Mouse (Mus musculus) neural tube, embryonic 14.5 days (tissue): ENCODE measurements at regions not wholly inside any gene's neighbourhood (a gene's known extent, or its start where the extent isn't known, plus 50 kb on each side); places are given as distances from the start of the nearest gene placed in this dataset.

Experiments
- ATAC-seq: fragments of 200-750 bp; cut with Nextera tagmentation; 2 replicates; pipeline ENCODE4 v1.8.0; 2017; ENCODE audit warnings: low read depth, mild to moderate bottlenecking, moderate TSS enrichment, moderate library complexity
- H3K27ac ChIP-seq: fragments of 300-500 bp; sonication (generic); 2 replicates; pipeline ENCODE4 v1.5.1; 2014; ENCODE audit warnings: low read depth, mild to moderate bottlenecking, control low read depth, low read length, moderate library complexity, mixed read lengths
- H3K27me3 ChIP-seq: fragments of 300-500 bp; sonication (generic); 2 replicates; pipeline ENCODE4 v1.6.1; 2014; ENCODE audit warnings: low read length; ENCODE audit not compliant: control insufficient read depth, insufficient read depth
- H3K36me3 ChIP-seq: fragments of 300-500 bp; sonication (generic); 2 replicates; pipeline ENCODE4 v1.6.1; 2014; ENCODE audit warnings: low read length, mixed read lengths; ENCODE audit not compliant: control insufficient read depth, insufficient read depth
- H3K4me1 ChIP-seq: fragments of 300-500 bp; sonication (generic); 2 replicates; pipeline ENCODE4 v1.6.1; 2014; ENCODE audit warnings: low read length; ENCODE audit not compliant: control insufficient read depth, insufficient read depth
- H3K4me2 ChIP-seq: fragments of 300-500 bp; sonication (generic); 2 replicates; pipeline ENCODE4 v1.6.1; 2014; ENCODE audit warnings: mild to moderate bottlenecking, low read depth, low read length, control low read depth
- H3K4me3 ChIP-seq: fragments of 300-500 bp; sonication (generic); 2 replicates; pipeline ENCODE4 v1.5.1; 2014; ENCODE audit warnings: low read depth, low read length, control low read depth, mixed read lengths
- H3K9ac ChIP-seq: fragments of 300-500 bp; sonication (generic); replicated peaks from 2 replicates; pipeline ENCODE4 v1.6.1; 2014; ENCODE audit warnings: low read depth, mild to moderate bottlenecking, control low read depth, low read length, mixed read lengths
- H3K9me3 ChIP-seq: fragments of 300-500 bp; sonication (generic); 2 replicates; pipeline ENCODE4 v1.6.1; 2016; ENCODE audit warnings: low read length; ENCODE audit not compliant: control insufficient read depth
- WGBS: fragments of 180-500 bp; shearing (Covaris S2); extraction: QIAGEN DNeasy Blood & Tissue Kit; methylation state at CpG from one replicate; pipeline ENCODE4 v1.1.7; 2014; 5-methylcytosine and 5-hydroxymethylcytosine counted together

GRCm38 (mm10) chr11:113113220-113113817 is 331.3 kb downstream of the Sox9 start:
- H3K4me3 ChIP-seq, result no peak overlapping the region
- no peak overlapping the region for H3K27ac ChIP-seq
- H3K36me3 ChIP-seq, result no peaks in the 10 kb centered on the region
- no peak for ATAC-seq
- H3K4me2 ChIP-seq, result no peak overlapping the region
- 88% methylated on average over 6 of the region's 6 CpGs for WGBS
- H3K9me3 ChIP-seq, result no peaks in the 10 kb centered on the region
- H3K27me3 ChIP-seq, result no peaks in the 10 kb centered on the region
- H3K4me1 ChIP-seq, result no peaks in the 10 kb centered on the region
- no peak overlapping the region for H3K9ac ChIP-seq

GRCm38 (mm10) chr11:113117179-113117898 is 335.3 kb downstream of the Sox9 start:
- 85% methylated on average over 9 of the region's 9 CpGs for WGBS
- Histone ChIP-seq H3K36me3 (no peaks in the 10 kb centered on the region), H3K4me2 (no peak overlapping the region), H3K9me3 (no peaks in the 10 kb centered on the region), H3K27ac (no peak overlapping the region), H3K27me3 (no peaks in the 10 kb centered on the region), H3K4me3 (no peak overlapping the region), H3K9ac (no peak overlapping the region), H3K4me1 (peaks cover 17% of the 10 kb centered on the region)
- ATAC-seq, result no peak

GRCm38 (mm10) chr11:113120570-113120969 is 338.5 kb downstream of the Sox9 start:
- no peaks in the 10 kb centered on the region for H3K36me3 ChIP-seq
- no peaks in the 10 kb centered on the region for H3K9me3 ChIP-seq
- no peaks in the 10 kb centered on the region for H3K27me3 ChIP-seq
- no peak overlapping the region for H3K9ac ChIP-seq
- peaks cover 22% of the 10 kb centered on the region for H3K4me1 ChIP-seq
- no peak overlapping the region for H3K4me3 ChIP-seq
- ATAC-seq, result no peak
- H3K4me2 ChIP-seq, result no peak overlapping the region
- no peak overlapping the region for H3K27ac ChIP-seq
- 19% methylated on average over 6 of the region's 6 CpGs for WGBS

- WGBS, result 41% methylated on average over 12 of the region's 12 CpGs
- H3K27ac ChIP-seq, result no peak overlapping the region
- ATAC-seq, result no peak; the same call in 1 of the 2 replicates
Observed at GRCm38 (mm10) chr11:113121307-113121706, 339.3 kb downstream of the Sox9 start.

GRCm38 (mm10) chr11:113122137-113122536 is 340.1 kb downstream of the Sox9 start:
- H3K27me3 ChIP-seq, result no peaks in the 10 kb centered on the region
- no peaks in the 10 kb centered on the region for H3K9me3 ChIP-seq
- H3K4me3 ChIP-seq, result no peak overlapping the region
- H3K9ac ChIP-seq, result no peak overlapping the region
- H3K4me1 ChIP-seq, result peaks cover 22% of the 10 kb centered on the region
- no peaks in the 10 kb centered on the region for H3K36me3 ChIP-seq
- no peak for ATAC-seq
- no peak overlapping the region for H3K4me2 ChIP-seq
- 60% methylated on average over 9 of the region's 9 CpGs for WGBS
- H3K27ac ChIP-seq, result no peak overlapping the region

More at GRCm38 (mm10) chr11:113121307-113121706, 339.3 kb downstream of the Sox9 start:
- Histone ChIP-seq H3K9me3 (no peaks in the 10 kb centered on the region), H3K4me3 (no peak overlapping the region), H3K9ac (no peak overlapping the region), H3K36me3 (no peaks in the 10 kb centered on the region), H3K27me3 (no peaks in the 10 kb centered on the region), H3K4me1 (peaks cover 22% of the 10 kb centered on the region), H3K4me2 (no peak overlapping the region)

- Histone ChIP-seq H3K4me2 (no peak overlapping the region), H3K27ac (no peak overlapping the region), H3K27me3 (no peaks in the 10 kb centered on the region), H3K9ac (no peak overlapping the region), H3K4me1 (peaks cover 22% of the 10 kb centered on the region), H3K36me3 (no peaks in the 10 kb centered on the region), H3K4me3 (no peak overlapping the region), H3K9me3 (no peaks in the 10 kb centered on the region)
- ATAC-seq, result no peak; the same call in 1 of the 2 replicates
- 51% methylated on average over 2 of the region's 2 CpGs for WGBS
Observed at GRCm38 (mm10) chr11:113122964-113123363, 340.9 kb downstream of the Sox9 start.

- no peak overlapping the region for H3K9ac ChIP-seq
- H3K4me2 ChIP-seq, result no peak overlapping the region
- 69% methylated on average over 7 of the region's 7 CpGs for WGBS
- H3K27ac ChIP-seq, result no peak overlapping the region
- no peaks in the 10 kb centered on the region for H3K27me3 ChIP-seq
- no peak overlapping the region for H3K4me3 ChIP-seq
- ATAC-seq, result no peak
- H3K4me1 ChIP-seq, result peaks cover 15% of the 10 kb centered on the region
- H3K36me3 ChIP-seq, result no peaks in the 10 kb centered on the region
- no peaks in the 10 kb centered on the region for H3K9me3 ChIP-seq
Observed at GRCm38 (mm10) chr11:113125832-113126231, 343.8 kb downstream of the Sox9 start.

GRCm38 (mm10) chr11:113129192-113129591 is 347.2 kb downstream of the Sox9 start:
- no peaks in the 10 kb centered on the region for H3K36me3 ChIP-seq
- H3K4me2 ChIP-seq, result no peak overlapping the region
- 85% methylated on average over 5 of the region's 5 CpGs for WGBS
- no peaks in the 10 kb centered on the region for H3K9me3 ChIP-seq
- H3K9ac ChIP-seq, result no peak overlapping the region
- no peaks in the 10 kb centered on the region for H3K27me3 ChIP-seq
- ATAC-seq, result no peak
- H3K4me1 ChIP-seq, result 0 out of 2 replicates have a peak, but pooled peaks cover 5% of the 10 kb centered on the region
- no peak overlapping the region for H3K4me3 ChIP-seq
- no peak overlapping the region for H3K27ac ChIP-seq

- Histone ChIP-seq H3K27me3 (no peaks in the 10 kb centered on the region), H3K27ac (no peak overlapping the region), H3K9ac (no peak overlapping the region), H3K4me3 (no peak overlapping the region), H3K36me3 (no peaks in the 10 kb centered on the region), H3K9me3 (no peaks in the 10 kb centered on the region), H3K4me1 (0 out of 2 replicates have a peak, but pooled peaks cover 5% of the 10 kb centered on the region), H3K4me2 (no peak overlapping the region)
- WGBS, result 98% methylated on average over 7 of the region's 7 CpGs
- ATAC-seq, result no peak
Observed at GRCm38 (mm10) chr11:113129975-113130374, 348.0 kb downstream of the Sox9 start.
